Mouse (Mus musculus) forebrain, embryonic 11.5 days (tissue): ENCODE data around the gene Mgarp. TPM values are rescaled to one million over a fixed set of nuclear protein-coding genes. Genes with fewer than 3 reads are reported as not detected.
A peak's percentile ranks its signal among the peaks of the same experiment; 100 is the strongest.
"Not testable (repeated sequence)": the region's sequence is repeated elsewhere in the genome, so short reads cannot be mapped to it uniquely, and the experiment has no call there.

ENCODE experiments used
- ATAC-seq: fragments of 200-750 bp; cut with Nextera tagmentation; replicated peaks from 2 replicates; pipeline ENCODE4 v1.8.0; 2017; ENCODE audit warnings: moderate TSS enrichment; ENCODE audit not compliant: low FRiP score
- DNase-seq: peaks from one replicate; pipeline ENCODE4 v3.0.0-alpha.2; 2017; ENCODE audit warnings: low spot score
- H3K27ac ChIP-seq: fragments of 300-500 bp; sonication (generic); 2 replicates; pipeline ENCODE4 v1.5.1; 2014; ENCODE audit warnings: low read depth, low read length
- H3K27me3 ChIP-seq: fragments of 300-500 bp; sonication (generic); 2 replicates; pipeline ENCODE4 v1.6.1; 2014; ENCODE audit warnings: mild to moderate bottlenecking, low read length, mixed read lengths; ENCODE audit not compliant: control insufficient read depth, insufficient read depth
- H3K36me3 ChIP-seq: fragments of 300-500 bp; sonication (generic); 2 replicates; pipeline ENCODE4 v1.6.1; 2014; ENCODE audit warnings: mild to moderate bottlenecking, low read length, moderate library complexity, mixed read lengths; ENCODE audit not compliant: control insufficient read depth, insufficient read depth
- H3K4me1 ChIP-seq: fragments of 300-500 bp; sonication (generic); replicated peaks from 2 replicates; pipeline ENCODE4 v1.6.1; 2014; ENCODE audit warnings: low read length, mixed read lengths; ENCODE audit not compliant: control insufficient read depth, insufficient read depth
- H3K4me2 ChIP-seq: fragments of 300-500 bp; sonication (generic); 2 replicates; pipeline ENCODE4 v1.6.1; 2014; ENCODE audit warnings: low read depth, mild to moderate bottlenecking, low read length, moderate library complexity, mixed read lengths; ENCODE audit not compliant: severe bottlenecking
- H3K4me3 ChIP-seq: fragments of 300-500 bp; sonication (generic); 2 replicates; pipeline ENCODE4 v1.5.1; 2014; ENCODE audit warnings: low read depth, low read length
- H3K9ac ChIP-seq: fragments of 300-500 bp; sonication (generic); 2 replicates; pipeline ENCODE4 v1.6.1; 2014; ENCODE audit warnings: low read length
- H3K9me3 ChIP-seq: fragments of 300-500 bp; sonication (generic); 2 replicates; pipeline ENCODE4 v1.6.1; 2016; ENCODE audit warnings: low read length, mixed read lengths; ENCODE audit not compliant: control insufficient read depth
- WGBS: fragments of 180-500 bp; shearing (Covaris S2); extraction: QIAGEN DNeasy Blood & Tissue Kit; methylation state at CpG from one replicate; pipeline ENCODE4 v1.1.7; 2014; 5-methylcytosine and 5-hydroxymethylcytosine counted together
- polyA plus RNA-seq: library from polyadenylated mRNA; unstranded; fragments of >200 nt; fragmentation: Nextera tagmentation; extraction: Ambion mirVana; gene quantifications from 2 replicates; pipeline ENCODE4 v1.2.1, GENCODE M21; 2014

Gene Mgarp
- polyA plus RNA-seq, 1 experiment from 2014 or later: 5.2 TPM

- no peak overlapping the region for H3K27ac ChIP-seq
- H3K9me3 ChIP-seq: no peaks in the 10 kb centered on the region
- H3K4me1 ChIP-seq: peaks cover 5% of the 10 kb centered on the region
- no peaks in the 10 kb centered on the region for H3K36me3 ChIP-seq
- H3K9ac ChIP-seq: no peak overlapping the region
- peak overlapping the region; percentile 54 for H3K4me3 ChIP-seq
- H3K27me3 ChIP-seq: no peaks in the 10 kb centered on the region
- DNase-seq (peak; percentile 88), ATAC-seq (peak; percentile 62)
- H3K4me2 ChIP-seq: peak overlapping the region; percentile 61
- WGBS: under 1% methylated on average over 15 of the region's 15 CpGs
These were observed 38.4 kb downstream of the Mgarp start for GRCm38 (mm10) chr3:51358181-51358580.

GRCm38 (mm10) chr3:51357624-51358023 lies 38.9 kb downstream of the Mgarp start:
- H3K27ac ChIP-seq: no peak overlapping the region
- peak; percentile 70 for DNase-seq
- ATAC-seq: no peak
- no peaks in the 10 kb centered on the region for H3K27me3 ChIP-seq
- H3K36me3 ChIP-seq: no peaks in the 10 kb centered on the region
- no peak overlapping the region for H3K9ac ChIP-seq
- 8% methylated on average over 14 of the region's 14 CpGs for WGBS
- H3K9me3 ChIP-seq: no peaks in the 10 kb centered on the region
- H3K4me1 ChIP-seq: peaks cover 5% of the 10 kb centered on the region
- peak overlapping the region; percentile 41; the same call in 1 of the 2 replicates for H3K4me2 ChIP-seq
- H3K4me3 ChIP-seq: peak overlapping the region; percentile 34

DNA sequence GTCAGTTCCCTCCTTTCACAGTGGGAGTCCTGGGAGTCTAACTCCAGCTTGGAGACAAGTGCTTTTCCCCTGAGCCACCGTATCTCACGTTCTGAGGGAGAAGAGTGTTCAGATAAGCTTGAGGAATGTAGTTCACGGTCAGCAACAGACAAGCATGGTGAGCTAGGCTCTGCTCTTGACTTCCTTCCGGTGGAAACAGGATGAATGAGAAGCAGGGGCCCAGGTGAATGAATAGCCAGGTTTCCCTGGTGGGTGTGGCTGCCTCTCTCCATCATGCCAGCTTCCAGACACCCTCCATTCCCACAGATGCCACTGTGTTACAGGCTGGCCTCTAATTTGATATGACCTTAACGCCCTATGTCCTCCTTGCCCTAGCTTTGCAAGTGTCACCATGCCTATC lies 39.5 kb downstream of the Mgarp start:
- H3K4me3 ChIP-seq: no peak overlapping the region
- no peak overlapping the region for H3K27ac ChIP-seq
- H3K4me1 ChIP-seq: peaks cover 5% of the 10 kb centered on the region
- no peaks in the 10 kb centered on the region for H3K36me3 ChIP-seq
- DNase-seq (no peak), ATAC-seq (no peak)
- WGBS: 50% methylated on average over 5 of the region's 5 CpGs
- no peaks in the 10 kb centered on the region for H3K27me3 ChIP-seq
- no peak overlapping the region for H3K4me2 ChIP-seq
- no peak overlapping the region for H3K9ac ChIP-seq
- H3K9me3 ChIP-seq: no peaks in the 10 kb centered on the region

GRCm38 (mm10) chr3:51354956-51355355 lies 41.6 kb downstream of the Mgarp start:
- not testable (repeated sequence) for H3K9me3 ChIP-seq, H3K9ac ChIP-seq, DNase-seq, H3K4me2 ChIP-seq, ATAC-seq, H3K4me3 ChIP-seq, H3K27me3 ChIP-seq, H3K27ac ChIP-seq, H3K36me3 ChIP-seq, H3K4me1 ChIP-seq
- WGBS: 89% methylated on average over 6 of the region's 6 CpGs

GRCm38 (mm10) chr3:51354034-51354427 lies 42.5 kb downstream of the Mgarp start:
- Histone ChIP-seq H3K9ac (no peak overlapping the region), H3K27ac (no peak overlapping the region), H3K4me1 (peaks cover 5% of the 10 kb centered on the region), H3K36me3 (no peaks in the 10 kb centered on the region), H3K4me3 (no peak overlapping the region), H3K4me2 (no peak overlapping the region), H3K27me3 (no peaks in the 10 kb centered on the region), H3K9me3 (no peaks in the 10 kb centered on the region)
- no peak for DNase-seq
- WGBS: 74% methylated on average over 3 of the region's 3 CpGs
- ATAC-seq: no peak

DNA sequence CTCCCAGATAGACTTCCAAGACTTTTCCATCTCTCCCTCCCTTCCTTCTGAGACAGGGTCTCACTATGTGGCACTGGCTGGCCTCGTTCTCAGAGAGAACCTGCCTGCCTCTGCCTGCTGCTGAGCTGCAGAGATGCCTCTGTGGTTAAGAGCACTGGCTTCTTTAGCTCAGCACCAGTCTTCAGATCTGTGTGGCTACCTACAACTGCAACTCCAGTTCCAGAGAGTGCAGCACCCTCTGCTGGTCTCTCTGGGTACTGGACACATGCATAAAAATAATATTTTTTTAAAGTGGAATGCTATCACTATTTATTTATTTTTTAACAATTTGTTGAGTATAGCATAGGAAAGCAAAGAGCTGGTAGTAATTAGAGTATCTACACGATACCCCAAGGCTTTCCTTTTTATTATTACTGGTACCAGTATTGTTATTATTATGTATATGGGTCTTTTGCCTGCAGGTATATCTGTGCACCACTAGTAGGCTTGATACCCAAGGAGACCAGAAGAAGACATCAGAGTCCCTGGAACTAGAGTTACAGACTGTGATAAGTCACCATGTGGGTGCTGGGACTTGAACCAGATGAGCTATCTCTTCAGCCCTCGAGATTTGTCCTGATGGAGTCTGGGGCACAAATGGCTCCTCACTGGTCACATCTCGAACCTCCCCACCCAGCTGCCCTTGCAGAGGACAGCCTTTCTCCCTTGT lies 43.1 kb downstream of the Mgarp start:
- no peaks in the 10 kb centered on the region for H3K4me1 ChIP-seq
- 70% methylated on average over 4 of the region's 4 CpGs for WGBS
- no peaks in the 10 kb centered on the region for H3K27me3 ChIP-seq
- H3K9ac ChIP-seq: no peak overlapping the region
- H3K36me3 ChIP-seq: no peaks in the 10 kb centered on the region
- DNase-seq: peak; percentile 65
- no peak overlapping the region for H3K4me2 ChIP-seq
- H3K4me3 ChIP-seq: no peak overlapping the region
- no peaks in the 10 kb centered on the region for H3K9me3 ChIP-seq
- H3K27ac ChIP-seq: no peak overlapping the region
- ATAC-seq: 0 out of 2 replicates have a peak, but pooled peaks have one; percentile 40

- H3K27ac ChIP-seq: no peak overlapping the region
- DNase-seq (no peak), ATAC-seq (no peak)
- no peaks in the 10 kb centered on the region for H3K27me3 ChIP-seq
- no peak overlapping the region for H3K9ac ChIP-seq
- H3K9me3 ChIP-seq: no peaks in the 10 kb centered on the region
- no peak overlapping the region for H3K4me3 ChIP-seq
- H3K4me1 ChIP-seq: no peaks in the 10 kb centered on the region
- H3K36me3 ChIP-seq: no peaks in the 10 kb centered on the region
- 29% methylated on average over 3 of the region's 3 CpGs for WGBS
- H3K4me2 ChIP-seq: no peak overlapping the region
These were observed 45.7 kb downstream of the Mgarp start for GRCm38 (mm10) chr3:51350806-51351205.

DNA sequence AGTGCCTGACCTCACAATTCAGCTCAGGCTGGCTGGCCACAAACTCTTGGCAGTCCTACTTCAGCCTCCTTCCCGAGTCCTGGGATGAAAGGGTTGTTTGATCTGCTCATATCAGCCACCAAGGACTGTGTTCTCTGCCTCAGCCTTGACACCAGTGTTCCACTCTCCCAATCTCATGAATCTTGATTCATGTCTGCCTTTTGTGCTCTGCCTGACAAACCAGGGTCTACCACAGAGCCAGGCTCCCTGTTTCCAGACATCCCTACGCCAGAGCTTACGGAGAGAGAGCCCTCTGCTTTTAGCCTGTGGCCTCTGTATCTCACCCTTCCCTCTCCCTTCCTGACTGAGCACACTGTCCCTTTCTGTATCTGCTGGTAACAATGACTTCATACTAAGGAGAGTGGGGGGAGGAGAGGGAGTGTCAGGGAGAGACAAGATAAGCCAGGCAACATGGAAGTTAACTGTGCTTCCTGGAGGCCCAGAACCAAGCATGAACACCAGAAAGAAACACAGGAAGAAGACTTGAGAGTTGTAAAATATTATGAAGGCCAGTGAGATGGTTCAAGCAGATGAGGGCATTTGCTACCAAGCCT lies 47.8 kb downstream of the Mgarp start:
- Histone ChIP-seq H3K4me2 (no peak overlapping the region), H3K4me3 (no peak overlapping the region), H3K9ac (no peak overlapping the region), H3K9me3 (no peaks in the 10 kb centered on the region), H3K36me3 (no peaks in the 10 kb centered on the region), H3K27me3 (no peaks in the 10 kb centered on the region), H3K27ac (no peak overlapping the region), H3K4me1 (no peaks in the 10 kb centered on the region)
- ATAC-seq: no peak
- DNase-seq: no peak
- 60% methylated on average over 3 of the region's 3 CpGs for WGBS

- H3K27ac ChIP-seq, H3K9ac ChIP-seq, ATAC-seq, H3K4me1 ChIP-seq, H3K4me2 ChIP-seq, H3K27me3 ChIP-seq, H3K9me3 ChIP-seq, DNase-seq, H3K4me3 ChIP-seq, H3K36me3 ChIP-seq: not testable (repeated sequence)
- WGBS: 91% methylated on average over 2 of the region's 2 CpGs
These were observed 51.5 kb downstream of the Mgarp start for GRCm38 (mm10) chr3:51345017-51345416.
